Mouse (Mus musculus) CH12.LX (cell line): Measurements from ENCODE around the gene Mvb12b. TPM values are rescaled to one million over a fixed set of nuclear protein-coding genes. Genes with fewer than 3 reads are reported as not detected.

Experiments used
- DNase-seq: peaks from one replicate; pipeline ENCODE4 v3.0.0-alpha.2; 2013; ENCODE audit errors: extremely low read depth
- H3K27ac ChIP-seq: 2 replicates; pipeline ENCODE4 v1.5.1; 2012; ENCODE audit warnings: low read depth, mild to moderate bottlenecking, control low read depth, moderate library complexity; ENCODE audit not compliant: insufficient read depth
- H3K27me3 ChIP-seq: replicated peaks from 2 replicates; pipeline ENCODE3; 2012; ENCODE audit warnings: inconsistent platforms
- H3K36me3 ChIP-seq, 2 experiments: replicated peaks in 1 of 2; 2 replicates each; pipeline versions ENCODE3 to v1.6.1; 2012; ENCODE audit warnings: inconsistent platforms in 1 of 2, low read length in 1 of 2, mild to moderate bottlenecking in 1 of 2, mixed read lengths in 1 of 2, moderate library complexity in 1 of 2; ENCODE audit not compliant: control insufficient read depth in 1 of 2, insufficient read depth in 1 of 2
- H3K4me1 ChIP-seq, 2 experiments: 2 replicates each; pipeline ENCODE4 v1.6.1; 2012; ENCODE audit warnings: inconsistent platforms in 1 of 2, moderate library complexity in 1 of 2; ENCODE audit not compliant: insufficient read depth in 2 of 2, control insufficient read depth in 1 of 2
- H3K4me2 ChIP-seq: 2 replicates; pipeline ENCODE4 v1.6.1; 2012; ENCODE audit warnings: low read depth, mild to moderate bottlenecking, control low read depth; ENCODE audit not compliant: poor library complexity, insufficient read depth, severe bottlenecking
- H3K4me3 ChIP-seq, 3 experiments: fragments of 150-350 bp in 1 of 3; sonication (generic) in 1 of 3; replicated peaks in 1 of 3; 2 replicates each; pipeline versions ENCODE3 to v1.5.1; 2011 to 2012; ENCODE audit warnings: low read depth in 2 of 3, low read length in 2 of 3, mild to moderate bottlenecking in 2 of 3, moderate library complexity in 2 of 3, control low read depth in 1 of 3, improper control_type of control experiment in 1 of 3, inconsistent platforms in 1 of 3, mixed read lengths in 1 of 3; ENCODE audit not compliant: poor library complexity in 1 of 3
- H3K79me2 ChIP-seq: replicated peaks from 2 replicates; pipeline ENCODE4 v1.6.1; 2012; ENCODE audit warnings: mild to moderate bottlenecking, moderate library complexity; ENCODE audit not compliant: control insufficient read depth, poor library complexity, insufficient read depth, severe bottlenecking; ENCODE audit errors: extremely low read depth
- H3K9ac ChIP-seq: 2 replicates; pipeline ENCODE4 v1.6.1; 2012; ENCODE audit warnings: low read depth, mild to moderate bottlenecking, control low read depth, moderate library complexity; ENCODE audit not compliant: insufficient read depth
- H3K9me3 ChIP-seq: replicated peaks from 2 replicates; pipeline ENCODE3; 2012; ENCODE audit warnings: low read length, inconsistent platforms, mixed read lengths
- BHLHE40 ChIP-seq: IDR thresholded peaks from 2 replicates; pipeline ENCODE4 v1.6.1; 2011; ENCODE audit warnings: mild to moderate bottlenecking, low read depth, low read length, improper control_type of control experiment
- CHD1 ChIP-seq: IDR thresholded peaks from 2 replicates; pipeline ENCODE4 v1.6.1; 2012; ENCODE audit warnings: low read depth, low read length, improper control_type of control experiment, inconsistent platforms
- CTCF ChIP-seq, 2 experiments: IDR thresholded peaks in 1 of 2; conservative IDR thresholded peaks in 1 of 2; 2 replicates each; pipeline ENCODE4 v1.5.1; 2011 to 2012; ENCODE audit warnings: low read depth in 2 of 2, low read length in 2 of 2, improper control_type of control experiment in 1 of 2, inconsistent platforms in 1 of 2, mild to moderate bottlenecking in 1 of 2, moderate library complexity in 1 of 2
- E2F4 ChIP-seq: IDR thresholded peaks from 2 replicates; pipeline ENCODE4 v1.6.1; 2011; ENCODE audit warnings: low read depth, low read length, improper control_type of control experiment; ENCODE audit not compliant: insufficient replicate concordance
- ELF1 ChIP-seq: IDR thresholded peaks from 2 replicates; pipeline ENCODE4 v1.6.1; 2014; ENCODE audit warnings: low read depth, mild to moderate bottlenecking, inconsistent platforms, low read length, improper control_type of control experiment
- EP300 ChIP-seq: IDR thresholded peaks from 2 replicates; pipeline ENCODE4 v1.6.1; 2011; ENCODE audit warnings: low read length, improper control_type of control experiment
- IRF4 ChIP-seq: IDR thresholded peaks from 2 replicates; pipeline ENCODE4 v1.6.1; 2014; ENCODE audit warnings: low read depth, mild to moderate bottlenecking, inconsistent platforms, low read length, improper control_type of control experiment
- JUN ChIP-seq: IDR thresholded peaks from 2 replicates; pipeline ENCODE4 v1.6.1; 2011; ENCODE audit warnings: low read depth, mild to moderate bottlenecking, low read length, improper control_type of control experiment, moderate library complexity; ENCODE audit not compliant: insufficient read depth
- JUND ChIP-seq: conservative IDR thresholded peaks from 2 replicates; pipeline ENCODE4 v1.6.1; 2011; ENCODE audit warnings: low read depth, low read length, improper control_type of control experiment
- KAT2A ChIP-seq: IDR thresholded peaks from 2 replicates; pipeline ENCODE4 v1.6.1; 2012; ENCODE audit warnings: low read length, improper control_type of control experiment, inconsistent platforms; ENCODE audit not compliant: insufficient replicate concordance
- MAX ChIP-seq: IDR thresholded peaks from 2 replicates; pipeline ENCODE4 v1.6.1; 2011; ENCODE audit warnings: low read length, improper control_type of control experiment
- MAZ ChIP-seq: IDR thresholded peaks from 2 replicates; pipeline ENCODE4 v1.6.1; 2012; ENCODE audit warnings: low read depth, mild to moderate bottlenecking, inconsistent platforms, low read length, improper control_type of control experiment, moderate library complexity
- RAD21 ChIP-seq: IDR thresholded peaks from 2 replicates; pipeline ENCODE4 v1.6.1; 2011; ENCODE audit warnings: low read depth, mild to moderate bottlenecking, low read length, improper control_type of control experiment, moderate library complexity
- RCOR1 ChIP-seq: conservative IDR thresholded peaks from 2 replicates; pipeline ENCODE4 v1.6.1; 2012; ENCODE audit warnings: low read depth, mild to moderate bottlenecking, inconsistent platforms, low read length, improper control_type of control experiment
- SMC3 ChIP-seq: IDR thresholded peaks from 2 replicates; pipeline ENCODE4 v1.6.1; 2011; ENCODE audit warnings: low read depth, low read length, improper control_type of control experiment
- TBP ChIP-seq: conservative IDR thresholded peaks from 2 replicates; pipeline ENCODE4 v1.6.1; 2011; ENCODE audit warnings: low read depth, low read length, improper control_type of control experiment
- TCF12 ChIP-seq: IDR thresholded peaks from 2 replicates; pipeline ENCODE4 v1.6.1; 2014; ENCODE audit warnings: low read depth, mild to moderate bottlenecking, inconsistent platforms, low read length, improper control_type of control experiment
- USF2 ChIP-seq: conservative IDR thresholded peaks from 2 replicates; pipeline ENCODE4 v1.6.1; 2011; ENCODE audit warnings: low read depth, low read length, improper control_type of control experiment
- ZC3H11A ChIP-seq: IDR thresholded peaks from 2 replicates; pipeline ENCODE4 v1.6.1; 2012; ENCODE audit warnings: low read depth, mild to moderate bottlenecking, inconsistent platforms, low read length, improper control_type of control experiment
- ZNF384 ChIP-seq: IDR thresholded peaks from 2 replicates; pipeline ENCODE4 v1.6.1; 2012; ENCODE audit warnings: low read depth, low read length, improper control_type of control experiment, inconsistent platforms
- dilution Hi-C: fragments of 300-500 bp; cut with MboI; formaldehyde crosslinking; loops from 2 replicates; pipeline ENCODE4 v1.14.3; 2020; ENCODE audit warnings: low sequenced_read_pairs; ENCODE audit not compliant: extremely low pct_unique_long_range_greater_than_20kb, extremely low pct_ligation_motif_present
- in situ Hi-C: fragments of 300-500 bp; cut with MboI; formaldehyde crosslinking; loops from 3 replicates; pipeline ENCODE4 v1.14.3; 2019; ENCODE audit warnings: low sequenced_read_pairs, low pct_ligation_motif_present, low pct_unique_long_range_greater_than_20kb, mixed read lengths
- polyA plus RNA-seq: library from polyadenylated mRNA; unstranded; fragments of >175 nt; gene quantifications from 2 replicates; pipeline ENCODE4 v1.2.1, GENCODE M21; 2012; ENCODE audit warnings: low read depth; ENCODE audit not compliant: insufficient read length
- total RNA-seq, 2 experiments: library from RNA; depleted of rRNA; stranded (reverse); fragments of 300-350 nt in 1 of 2; fragments of >200 nt in 1 of 2; gene quantifications; 2 replicates each; pipeline ENCODE4 v1.2.3; 2012 to 2014

Gene Mvb12b
- total and polyA plus RNA-seq, 3 experiments: 3.0 to 16.7 (median 5.3) TPM

- Histone ChIP-seq H3K27me3 (no peaks in the 10 kb centered on the region), H3K27ac (no peak overlapping the region), H3K9me3 (peaks cover 3% of the 10 kb centered on the region), H3K36me3 (peaks cover 20 to 24% of the 10 kb centered on the region in 2 experiments), H3K4me1 (peaks cover under 1 to 12% of the 10 kb centered on the region in 2 experiments; a peak in 3 of 4 replicates), H3K9ac (no peak overlapping the region), H3K79me2 (peaks cover 2% of the 10 kb centered on the region), H3K4me3 (no peak overlapping the region), H3K4me2 (no peak overlapping the region)
- in situ Hi-C loops: no loop called here
- TF ChIP-seq IRF4 (no peak), MAZ (no peak), E2F4 (no peak)
- dilution Hi-C loops: no loop called here
- DNase-seq: no peak
Observed at GRCm38 (mm10) chr2:33876529-33877290, 11.0 kb downstream of the Mvb12b start.

- Histone ChIP-seq H3K4me3 (no peak overlapping the region), H3K9ac (no peak overlapping the region), H3K4me2 (no peak overlapping the region), H3K36me3 (peaks cover 24 to 28% of the 10 kb centered on the region in 2 experiments), H3K27ac (no peak overlapping the region), H3K27me3 (no peaks in the 10 kb centered on the region), H3K4me1 (peaks cover 3 to 13% of the 10 kb centered on the region in 2 experiments; a peak in 3 of 4 replicates), H3K79me2 (no peaks in the 10 kb centered on the region; the same call in none of the 2 replicates), H3K9me3 (peaks cover 6% of the 10 kb centered on the region)
- dilution Hi-C loops: no loop called here
- in situ Hi-C loops: no loop called here
- no peak for DNase-seq
- TF ChIP-seq JUN (no peak), JUND (no peak), CTCF (conservative IDR thresholded peaks at IDR 0.05 in 1 of 2, IDR thresholded peaks at IDR 0.05 in 1 of 2; ENCODE audit: low read depth in 2 of 2, low read length in 2 of 2) (no peak), EP300 (no peak), ZNF384 (no peak), SMC3 (no peak), ELF1 (no peak), KAT2A (no peak), TCF12 (no peak), RAD21 (no peak), MAZ (no peak), TBP (no peak), USF2 (no peak), RCOR1 (no peak), BHLHE40 (no peak), MAX (no peak), ZC3H11A (no peak), E2F4 (no peak), CHD1 (no peak)
Observed at GRCm38 (mm10) chr2:33875594-33875993, 12.2 kb downstream of the Mvb12b start.
